Mouse (Mus musculus) kidney, adult 2 months (tissue): ENCODE data around the gene Krt1.

Source experiments
- CTCF ChIP-seq: fragments of 200-500 bp; conservative IDR thresholded peaks from 2 replicates; pipeline ENCODE4 v1.5.1; 2011; ENCODE audit warnings: low read depth, mild to moderate bottlenecking, control low read depth, low read length, moderate library complexity, mixed read lengths; ENCODE audit not compliant: insufficient read depth, insufficient read length
- POLR2A ChIP-seq: fragments of 200-500 bp; IDR thresholded peaks from one replicate; pipeline ENCODE4 v1.6.1; 2011; ENCODE audit warnings: low read depth, low read length, control low read depth

GRCm38 (mm10) chr15:101803052-101803822, 47.4 kb downstream of the Krt1 start:
- TF ChIP-seq POLR2A = no peak
- no peak for TF ChIP-seq CTCF
